Mouse (Mus musculus): ENCODE results near the gene Itga2b.

- TF ChIP-seq FLI1 (IDR thresholded peaks at IDR 0.05; ENCODE audit: low read length): no peak
- no peak for TF ChIP-seq GATA1 (IDR thresholded peaks at IDR 0.05; ENCODE audit: borderline replicate concordance, low read length)
These were observed 2.8 kb downstream of the Itga2b start for GRCm38 (mm10) chr11:102467041-102467631.

Measured in megakaryocyte, embryonic 14.5 days (primary cell).